Mouse (Mus musculus): ENCODE measurements around the gene Zbtb46. TPM values are rescaled to one million over a fixed set of nuclear protein-coding genes. Genes with fewer than 3 reads are reported as not detected.

The Zbtb46 gene
- polyA plus RNA-seq, 1 experiment from 2014 or later = 22.0 TPM

DNA sequence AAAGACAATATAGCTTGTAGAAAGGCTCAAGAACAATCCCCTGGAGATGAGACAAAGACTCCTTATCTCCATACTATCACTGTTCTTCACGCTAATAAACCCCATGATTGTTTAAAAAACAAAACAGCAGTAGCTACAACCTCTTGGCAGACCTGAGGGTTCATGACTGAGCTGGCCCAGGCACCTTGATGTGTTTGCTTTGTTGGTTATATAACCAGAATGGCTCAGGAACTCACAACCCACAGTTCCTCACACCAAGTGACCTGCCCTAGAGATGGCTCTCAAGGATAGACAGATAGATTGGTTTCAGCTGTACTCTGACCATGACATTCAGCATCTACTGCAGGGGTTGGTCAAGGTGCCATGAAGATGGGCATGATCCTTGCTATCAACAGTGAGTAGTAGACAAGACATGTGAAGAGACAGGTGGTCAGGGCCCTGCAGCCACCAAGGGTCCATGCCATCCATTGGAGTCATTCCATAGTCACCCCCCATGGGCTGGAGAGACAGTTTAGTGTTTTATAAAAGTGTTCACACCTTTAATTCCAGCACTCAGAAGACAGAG, 2.4 kb upstream of the Zbtb46 start:
- no peak overlapping the region for H3K4me2 ChIP-seq
- H3K4me1 ChIP-seq (replicated peaks) = peaks cover 40% of the 10 kb centered on the region
- H3K36me3 ChIP-seq = no peaks in the 10 kb centered on the region
- WGBS = 93% methylated on average over 1 of the region's 1 CpGs
- no peak for ATAC-seq (ENCODE audit: low read depth)
- H3K27ac ChIP-seq (replicated peaks) = no peak overlapping the region
- H3K9me3 ChIP-seq = no peaks in the 10 kb centered on the region
- H3K9ac ChIP-seq = no peak overlapping the region
- peaks cover 27% of the 10 kb centered on the region for H3K27me3 ChIP-seq
- no peak overlapping the region for H3K4me3 ChIP-seq

GRCm38 (mm10) chr2:181459673-181460621, 721 bp upstream of the Zbtb46 start:
- peak; percentile 70 for ATAC-seq (ENCODE audit: low read depth)
- H3K4me2 ChIP-seq = peak overlapping the region; percentile 91
- H3K4me1 ChIP-seq (replicated peaks) = peaks cover 41% of the 10 kb centered on the region
- H3K9ac ChIP-seq = peak overlapping the region; percentile 94
- peaks cover 27% of the 10 kb centered on the region for H3K27me3 ChIP-seq
- H3K27ac ChIP-seq (replicated peaks) = peak overlapping the region; percentile 54
- H3K9me3 ChIP-seq = no peaks in the 10 kb centered on the region
- WGBS = under 1% methylated on average over 71 of the region's 71 CpGs
- H3K4me3 ChIP-seq = peak overlapping the region; percentile 97
- no peaks in the 10 kb centered on the region for H3K36me3 ChIP-seq

DNA sequence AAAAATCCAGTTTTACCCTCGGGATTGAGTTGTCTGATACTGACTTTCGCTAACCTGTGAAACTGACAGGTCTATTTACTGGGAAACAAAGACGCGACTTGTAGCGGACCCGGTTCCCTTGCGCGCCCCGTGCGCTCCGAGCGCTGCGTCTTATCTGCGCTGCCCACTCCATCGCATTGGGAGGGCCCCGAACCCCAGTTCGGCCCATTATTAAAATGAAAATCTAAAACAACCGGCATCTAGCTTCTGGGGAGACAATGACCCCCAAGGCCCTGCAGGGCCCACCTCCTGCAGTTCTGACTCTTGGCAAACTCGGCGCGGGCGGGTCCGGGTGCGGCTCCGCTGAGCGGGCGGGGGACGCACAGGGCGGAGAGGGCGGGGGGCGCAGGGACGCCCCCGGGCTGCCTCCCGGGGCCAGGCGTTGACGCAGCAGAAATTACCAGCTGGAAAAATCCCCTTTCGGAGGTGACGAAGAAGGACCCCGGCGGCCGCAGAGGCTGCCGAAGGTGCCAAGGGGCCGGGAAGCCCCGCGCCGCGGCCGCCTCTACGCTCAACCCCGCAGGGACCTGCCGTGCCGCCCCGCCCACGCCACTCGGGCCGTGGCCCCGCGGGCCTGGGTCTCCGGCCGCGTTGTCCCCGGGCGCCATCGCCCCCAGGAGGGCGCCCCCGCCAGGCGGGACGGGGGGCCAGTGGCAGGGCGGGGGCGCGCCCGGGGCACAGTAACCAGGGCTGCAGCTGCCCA, 644 bp downstream of the Zbtb46 start:
- WGBS = under 1% methylated on average over 64 of the region's 72 CpGs

GRCm38 (mm10) chr2:181457831-181458230, 1.4 kb downstream of the Zbtb46 start:
- Histone ChIP-seq H3K4me1 (replicated peaks) (peaks cover 37% of the 10 kb centered on the region), H3K4me3 (peak overlapping the region; percentile 97), H3K36me3 (no peaks in the 10 kb centered on the region), H3K9me3 (no peaks in the 10 kb centered on the region), H3K9ac (peak overlapping the region; percentile 94), H3K27ac (replicated peaks) (no peak overlapping the region), H3K4me2 (peak overlapping the region; percentile 91), H3K27me3 (peaks cover 20% of the 10 kb centered on the region)
- ATAC-seq (ENCODE audit: low read depth) = no peak
- 2% methylated on average over 15 of the region's 15 CpGs for WGBS

More for the DNA sequence above, 644 bp downstream of the Zbtb46 start:
- no peaks in the 10 kb centered on the region for H3K36me3 ChIP-seq
- no peaks in the 10 kb centered on the region for H3K9me3 ChIP-seq
- H3K27me3 ChIP-seq = peaks cover 20% of the 10 kb centered on the region
- H3K27ac ChIP-seq (replicated peaks) = peak overlapping the region; percentile 79
- H3K4me3 ChIP-seq = peak overlapping the region; percentile 97
- peak overlapping the region; percentile 94 for H3K9ac ChIP-seq
- H3K4me2 ChIP-seq = peak overlapping the region; percentile 91
- ATAC-seq (ENCODE audit: low read depth) = peak; percentile 13
- H3K4me1 ChIP-seq (replicated peaks) = peaks cover 43% of the 10 kb centered on the region

DNA sequence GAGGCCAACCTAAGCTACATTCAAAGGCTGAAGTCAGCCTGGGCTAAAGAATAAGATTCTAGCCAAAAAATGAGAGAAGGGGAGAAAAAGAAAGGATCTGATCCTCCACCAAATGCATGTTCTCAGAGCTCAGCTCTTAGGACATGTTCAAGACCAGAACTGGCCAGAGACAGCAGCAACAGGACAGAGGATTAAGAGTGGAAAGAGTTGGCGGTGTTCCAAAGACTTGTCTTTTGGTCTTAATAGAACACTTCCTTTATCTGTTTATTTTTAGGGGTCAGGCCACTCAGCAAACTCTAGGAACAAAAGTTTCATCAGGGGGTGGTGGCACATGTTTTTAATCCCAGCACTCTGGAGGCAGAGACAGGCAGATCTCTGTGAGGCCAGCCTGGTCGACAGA, 3.3 kb downstream of the Zbtb46 start:
- no peak overlapping the region for H3K9ac ChIP-seq
- no peak overlapping the region for H3K4me3 ChIP-seq
- 86% methylated on average over 2 of the region's 2 CpGs for WGBS
- H3K9me3 ChIP-seq = no peaks in the 10 kb centered on the region
- H3K27ac ChIP-seq (replicated peaks) = no peak overlapping the region
- no peak for ATAC-seq (ENCODE audit: low read depth)
- no peak overlapping the region for H3K4me2 ChIP-seq
- H3K4me1 ChIP-seq (replicated peaks) = peaks cover 39% of the 10 kb centered on the region
- H3K27me3 ChIP-seq = peaks cover 18% of the 10 kb centered on the region
- no peaks in the 10 kb centered on the region for H3K36me3 ChIP-seq

GRCm38 (mm10) chr2:181453274-181453673, 6.0 kb downstream of the Zbtb46 start:
- Histone ChIP-seq H3K27ac (replicated peaks) (no peak overlapping the region), H3K27me3 (peaks cover 9% of the 10 kb centered on the region), H3K4me2 (no peak overlapping the region), H3K9ac (no peak overlapping the region), H3K36me3 (no peaks in the 10 kb centered on the region), H3K9me3 (no peaks in the 10 kb centered on the region), H3K4me3 (no peak overlapping the region), H3K4me1 (replicated peaks) (peaks cover 23% of the 10 kb centered on the region)
- WGBS = 28% methylated on average over 1 of the region's 1 CpGs
- no peak for ATAC-seq (ENCODE audit: low read depth)

DNA sequence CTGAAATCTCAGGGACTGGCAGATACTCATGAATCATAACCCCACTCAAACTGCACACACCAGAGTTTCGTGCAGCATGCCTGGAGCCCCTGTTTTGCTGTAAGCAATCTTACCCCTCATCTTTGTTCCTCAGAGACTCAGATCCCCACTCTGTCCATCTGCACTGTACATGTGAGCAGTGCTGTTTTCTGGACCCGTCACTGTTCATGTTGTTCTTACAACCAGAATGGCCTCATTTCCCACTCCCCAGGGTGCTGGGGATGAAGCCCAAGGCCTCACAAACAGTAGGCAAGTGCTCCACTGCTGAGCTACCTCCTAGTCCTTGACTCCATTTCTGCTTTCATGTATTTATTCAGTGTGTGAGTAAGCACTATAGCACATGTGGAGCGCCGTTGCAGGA, 7.0 kb downstream of the Zbtb46 start:
- peaks cover 3% of the 10 kb centered on the region for H3K27me3 ChIP-seq
- H3K36me3 ChIP-seq = no peaks in the 10 kb centered on the region
- no peak overlapping the region for H3K4me3 ChIP-seq
- no peak overlapping the region for H3K9ac ChIP-seq
- H3K4me2 ChIP-seq = no peak overlapping the region
- no peak overlapping the region for H3K27ac ChIP-seq (replicated peaks)
- H3K4me1 ChIP-seq (replicated peaks) = peaks cover 13% of the 10 kb centered on the region
- ATAC-seq (ENCODE audit: low read depth) = no peak
- no peaks in the 10 kb centered on the region for H3K9me3 ChIP-seq
- 65% methylated on average over 4 of the region's 4 CpGs for WGBS

- 92% methylated on average over 2 of the region's 2 CpGs for WGBS
- Histone ChIP-seq H3K9me3 (no peaks in the 10 kb centered on the region), H3K4me2 (no peak overlapping the region), H3K36me3 (no peaks in the 10 kb centered on the region), H3K27ac (replicated peaks) (no peak overlapping the region), H3K27me3 (no peaks in the 10 kb centered on the region), H3K9ac (no peak overlapping the region), H3K4me3 (no peak overlapping the region), H3K4me1 (replicated peaks) (no peaks in the 10 kb centered on the region)
- no peak for ATAC-seq (ENCODE audit: low read depth)
These were observed 16.2 kb downstream of the Zbtb46 start for GRCm38 (mm10) chr2:181443016-181443415.

DNA sequence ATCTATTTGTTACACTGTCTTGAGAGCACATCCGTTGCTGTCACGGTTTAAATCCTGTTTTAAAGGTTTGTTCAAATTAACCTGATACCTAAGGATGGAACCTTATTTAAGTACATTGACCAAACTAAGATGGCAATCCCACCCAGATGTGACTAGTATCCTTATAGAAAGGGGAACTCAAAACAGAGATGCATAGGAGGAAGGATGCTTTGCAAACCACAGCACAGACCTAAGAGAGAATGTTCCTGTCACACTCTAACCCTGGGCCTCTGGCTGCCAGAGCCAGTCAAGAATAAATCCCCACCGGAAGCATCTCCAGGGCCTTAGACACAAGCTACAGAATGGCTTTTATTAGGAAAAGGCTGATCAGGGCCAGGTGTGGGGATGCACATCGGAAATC, 21.1 kb downstream of the Zbtb46 start:
- Histone ChIP-seq H3K9ac (no peak overlapping the region), H3K9me3 (no peaks in the 10 kb centered on the region), H3K4me1 (replicated peaks) (no peaks in the 10 kb centered on the region), H3K27ac (replicated peaks) (no peak overlapping the region), H3K36me3 (no peaks in the 10 kb centered on the region), H3K4me3 (no peak overlapping the region), H3K27me3 (no peaks in the 10 kb centered on the region), H3K4me2 (no peak overlapping the region)
- WGBS = 84% methylated on average over 4 of the region's 4 CpGs
- no peak for ATAC-seq (ENCODE audit: low read depth)

DNA sequence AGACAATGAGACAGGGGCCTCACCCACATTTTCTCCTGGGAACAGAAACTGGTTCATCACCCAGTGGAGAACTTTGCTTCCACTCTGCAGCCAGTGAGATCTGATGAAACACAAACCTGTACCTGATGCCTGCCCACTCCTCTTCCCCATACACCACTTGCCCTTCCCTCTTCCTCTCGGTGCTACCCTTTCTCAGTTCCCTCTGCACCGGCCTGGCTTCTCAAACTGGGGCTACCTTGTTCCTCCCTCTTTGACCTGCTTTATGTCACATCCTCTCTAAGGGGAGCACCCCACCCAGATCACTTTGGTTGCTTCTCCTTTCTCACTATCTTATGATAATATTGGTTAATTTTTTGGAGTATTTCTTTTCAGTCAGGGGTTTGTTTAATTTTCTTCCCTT, 23.0 kb downstream of the Zbtb46 start:
- Histone ChIP-seq H3K4me3 (no peak overlapping the region), H3K4me2 (no peak overlapping the region), H3K36me3 (no peaks in the 10 kb centered on the region), H3K9me3 (no peaks in the 10 kb centered on the region), H3K9ac (no peak overlapping the region), H3K27ac (replicated peaks) (no peak overlapping the region), H3K27me3 (no peaks in the 10 kb centered on the region), H3K4me1 (replicated peaks) (no peaks in the 10 kb centered on the region)
- ATAC-seq (ENCODE audit: low read depth) = no peak
- 90% methylated on average over 2 of the region's 2 CpGs for WGBS

DNA sequence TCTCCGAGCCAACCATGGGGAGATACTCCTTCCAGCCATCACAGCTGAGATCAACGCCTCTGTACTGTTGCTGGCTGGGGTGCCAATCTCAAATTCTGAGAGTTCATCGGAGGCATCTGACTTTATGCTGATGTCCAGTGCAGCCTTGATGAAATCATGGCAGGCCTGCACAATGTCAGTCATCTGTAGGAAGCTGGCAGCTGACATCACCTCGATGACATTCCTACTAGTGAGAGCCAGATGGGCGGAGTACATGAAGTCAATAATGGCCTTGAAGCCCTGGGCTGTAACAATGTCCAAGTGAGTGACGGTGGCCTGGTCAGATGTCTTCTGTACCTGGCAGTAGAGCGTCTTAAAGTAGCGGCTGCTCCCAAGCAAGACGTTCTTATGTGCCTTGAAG, 35.4 kb downstream of the Zbtb46 start:
- Histone ChIP-seq H3K9me3 (no peaks in the 10 kb centered on the region), H3K4me1 (replicated peaks) (no peaks in the 10 kb centered on the region), H3K36me3 (peaks cover 23% of the 10 kb centered on the region), H3K27ac (replicated peaks) (no peak overlapping the region), H3K4me2 (no peak overlapping the region), H3K4me3 (no peak overlapping the region), H3K9ac (no peak overlapping the region), H3K27me3 (no peaks in the 10 kb centered on the region)
- 93% methylated on average over 9 of the region's 9 CpGs for WGBS
- no peak for ATAC-seq (ENCODE audit: low read depth)
